Mouse (Mus musculus) heart, adult 2 months (tissue): Measurements from ENCODE around the gene Igfals.

ENCODE experiments used
- CTCF ChIP-seq: fragments of 200-600 bp; IDR thresholded peaks from 2 replicates; pipeline ENCODE4 v1.8.1; 2022; ENCODE audit warnings: antibody characterized with exemption, mild to moderate bottlenecking, moderate library complexity
- POLR2A ChIP-seq: fragments of 200-500 bp; IDR thresholded peaks from 2 replicates; pipeline ENCODE4 v1.6.1; 2011; ENCODE audit warnings: mild to moderate bottlenecking, low read depth, low read length, control low read depth; ENCODE audit not compliant: insufficient read depth

DNA sequence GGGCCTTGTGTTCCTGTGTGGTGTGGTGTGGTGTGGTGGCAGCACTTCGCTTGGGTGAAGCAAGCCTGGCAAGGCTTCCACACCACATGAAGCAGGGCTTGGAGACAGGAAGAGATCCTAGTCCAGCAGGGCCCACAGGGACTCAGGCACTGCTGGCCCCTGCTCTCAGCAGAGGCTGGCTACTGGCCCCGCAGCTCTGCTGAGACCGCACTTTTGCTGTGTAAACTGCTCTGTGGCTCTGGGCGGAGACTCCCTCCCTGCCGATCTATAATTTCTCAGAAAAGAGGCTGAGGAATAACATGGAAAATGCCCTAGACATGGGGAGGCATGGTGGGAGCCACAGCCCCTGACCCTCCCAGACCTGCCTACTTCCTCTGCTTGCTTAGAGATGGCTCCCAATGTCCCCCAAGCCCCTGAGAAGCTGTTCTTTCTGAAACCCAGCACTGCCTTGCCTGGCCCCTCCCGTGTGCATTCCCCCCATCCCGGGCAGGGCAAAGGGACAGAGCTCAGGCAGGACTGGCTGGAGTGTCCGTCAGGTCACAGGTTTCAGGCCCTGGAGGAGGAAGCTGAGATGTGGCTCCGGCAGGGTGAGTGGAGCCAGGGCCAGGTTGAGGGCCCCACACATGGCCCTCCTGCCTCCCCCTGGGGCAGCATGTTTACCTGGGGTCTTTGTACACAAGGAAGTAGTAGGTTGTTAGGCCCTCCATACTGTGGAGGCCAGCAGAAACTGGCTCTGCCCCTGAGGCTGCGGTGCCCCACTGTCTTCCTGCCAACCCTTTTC, 11.7 kb downstream of the Igfals start:
- TF ChIP-seq CTCF (no peak), POLR2A (no peak)
